Mouse (Mus musculus) cortical plate, adult 2 months (tissue): Measurements from ENCODE around the gene Uqcrq. TPM values are rescaled to one million over a fixed set of nuclear protein-coding genes. Genes with fewer than 3 reads are reported as not detected.
"Not testable (repeated sequence)": the region's sequence is repeated elsewhere in the genome, so short reads cannot be mapped to it uniquely, and the experiment has no call there.

Experiments used
- H3K27ac ChIP-seq: fragments of 200-500 bp; 2 replicates; pipeline ENCODE4 v1.5.1; 2012; ENCODE audit warnings: low read length, control low read depth, inconsistent platforms; ENCODE audit not compliant: insufficient read depth
- H3K4me1 ChIP-seq: fragments of 200-500 bp; 2 replicates; pipeline ENCODE4 v1.6.1; 2011; ENCODE audit warnings: low read length; ENCODE audit not compliant: control insufficient read depth, insufficient read depth
- H3K4me3 ChIP-seq: fragments of 200-500 bp; 2 replicates; pipeline ENCODE4 v1.5.1; 2011; ENCODE audit warnings: mild to moderate bottlenecking, low read length, control low read depth; ENCODE audit not compliant: insufficient read depth
- CTCF ChIP-seq: fragments of 200-500 bp; IDR thresholded peaks from 2 replicates; pipeline ENCODE4 v1.5.1; 2011; ENCODE audit warnings: mild to moderate bottlenecking, control low read depth, low read length; ENCODE audit not compliant: insufficient read depth; ENCODE audit errors: extremely low read depth
- POLR2A ChIP-seq: fragments of 200-500 bp; IDR thresholded peaks from 2 replicates; pipeline ENCODE4 v1.6.1; 2011; ENCODE audit warnings: mild to moderate bottlenecking, low read length, control low read depth; ENCODE audit not compliant: insufficient read depth; ENCODE audit errors: extremely low read depth
- polyA plus RNA-seq: library from polyadenylated mRNA; depleted of rRNA; stranded (reverse); fragments of >200 nt; gene quantifications from 2 replicates; pipeline ENCODE4 v1.2.3, GENCODE M21; 2012

Gene Uqcrq
- polyA plus RNA-seq, 1 experiment = 414 TPM

DNA sequence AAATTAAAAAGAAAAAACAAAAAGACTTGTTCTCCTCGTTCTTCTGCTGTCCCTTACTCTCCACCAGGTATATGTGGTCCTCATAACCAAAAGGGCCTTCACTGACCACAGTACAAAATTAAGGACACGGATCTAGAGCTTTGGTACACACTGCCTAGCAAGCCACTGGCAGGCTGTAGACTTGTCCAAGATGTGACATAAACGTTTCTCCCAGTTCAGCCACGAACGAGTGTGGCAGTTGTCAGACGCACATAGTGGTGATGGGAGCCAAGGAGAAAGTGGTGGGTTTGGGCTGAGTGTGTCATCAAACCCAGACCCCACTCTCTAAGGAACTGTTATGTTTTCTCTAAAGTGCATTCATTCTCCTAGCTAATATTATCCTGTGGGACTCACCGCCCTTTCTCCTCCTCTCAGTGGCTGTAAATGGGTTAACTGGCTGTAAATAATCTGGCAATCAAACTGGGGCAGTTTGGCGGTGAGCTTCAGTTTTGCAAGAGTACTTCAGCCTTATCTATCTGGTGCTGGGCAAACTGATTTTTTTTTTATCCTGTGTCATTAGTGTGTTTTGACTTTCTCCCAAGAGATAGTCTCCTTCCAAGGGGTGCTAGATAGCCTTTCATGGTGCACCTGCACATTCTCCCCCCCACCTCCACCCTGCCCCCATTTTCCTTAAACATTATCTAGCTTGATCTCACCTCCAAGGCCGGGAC is 871 bp upstream of the Uqcrq start:
- peak overlapping the region; percentile 74 for H3K4me3 ChIP-seq
- H3K4me1 ChIP-seq = peaks cover 5% of the 10 kb centered on the region
- H3K27ac ChIP-seq = peak overlapping the region; percentile 86
- TF ChIP-seq POLR2A = no peak

DNA sequence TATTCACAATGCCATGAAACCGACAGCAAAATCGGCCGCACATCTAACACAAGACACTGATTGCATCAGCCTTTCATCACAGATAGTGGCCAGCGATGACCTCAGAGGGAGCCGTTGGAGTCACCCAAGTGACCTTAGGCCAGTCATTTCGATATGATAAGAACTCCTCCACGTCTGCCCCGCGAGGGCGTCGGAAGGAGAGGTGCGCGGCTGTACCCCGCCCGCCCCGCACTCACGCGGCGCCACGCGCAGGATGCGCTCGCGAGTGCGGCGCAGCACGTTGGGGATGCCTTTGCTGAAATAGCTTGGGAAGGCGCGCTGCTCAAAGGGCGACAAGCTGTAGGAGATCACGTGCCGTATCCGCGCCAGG is 346 bp downstream of the Uqcrq start:
- H3K4me3 ChIP-seq = peak overlapping the region; percentile 74
- H3K27ac ChIP-seq = peak overlapping the region; percentile 79
- TF ChIP-seq POLR2A = no peak
- no peak for TF ChIP-seq CTCF
- H3K4me1 ChIP-seq = peaks cover 5% of the 10 kb centered on the region

DNA sequence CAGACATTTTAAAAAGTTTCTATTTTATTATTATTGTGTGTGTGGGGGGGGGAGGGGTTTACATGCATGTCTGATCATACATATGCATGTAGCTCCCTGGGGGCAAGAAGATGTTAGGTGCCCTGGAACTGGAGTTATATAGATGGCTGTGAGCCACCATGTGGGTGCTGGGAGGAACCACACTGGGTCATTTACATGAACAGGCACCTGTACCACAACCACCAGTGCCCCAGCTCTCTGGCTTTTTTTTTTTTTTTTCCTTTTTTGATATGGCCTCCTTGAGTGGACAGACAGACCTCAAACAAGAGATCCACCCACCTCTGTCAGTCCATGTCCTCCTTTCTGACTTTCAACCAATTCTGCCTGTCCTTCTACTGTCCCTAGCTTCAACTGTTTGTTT is 1.4 kb downstream of the Uqcrq start:
- Histone ChIP-seq H3K4me3 (peak overlapping the region; percentile 74; the same call in 1 of the 2 replicates), H3K27ac (no peak overlapping the region)

DNA sequence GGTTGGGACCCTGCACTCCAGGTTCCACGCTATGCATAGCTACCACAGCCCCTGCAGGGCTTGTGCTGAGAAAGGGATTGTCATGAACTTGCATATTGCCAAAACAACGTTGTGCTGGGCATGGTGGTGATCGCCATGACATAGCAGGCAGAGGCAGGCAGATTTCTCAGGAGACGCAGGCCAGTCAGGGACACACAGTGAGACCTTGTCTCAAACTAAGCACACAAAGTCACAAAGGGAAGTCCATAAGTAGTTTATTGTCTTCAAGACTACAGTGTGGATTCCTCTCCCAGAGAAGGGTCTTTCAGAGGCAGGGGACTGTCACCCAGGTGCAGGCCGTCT is 1.9 kb downstream of the Uqcrq start:
- TF ChIP-seq POLR2A = no peak
- no peak for TF ChIP-seq CTCF
- Histone ChIP-seq H3K27ac (no peak overlapping the region), H3K4me1 (peaks cover 5% of the 10 kb centered on the region), H3K4me3 (no peak overlapping the region)

More for the DNA sequence above, 1.4 kb downstream of the Uqcrq start:
- H3K4me1 ChIP-seq = peaks cover 5% of the 10 kb centered on the region
- no peak for TF ChIP-seq POLR2A
- TF ChIP-seq CTCF = no peak

DNA sequence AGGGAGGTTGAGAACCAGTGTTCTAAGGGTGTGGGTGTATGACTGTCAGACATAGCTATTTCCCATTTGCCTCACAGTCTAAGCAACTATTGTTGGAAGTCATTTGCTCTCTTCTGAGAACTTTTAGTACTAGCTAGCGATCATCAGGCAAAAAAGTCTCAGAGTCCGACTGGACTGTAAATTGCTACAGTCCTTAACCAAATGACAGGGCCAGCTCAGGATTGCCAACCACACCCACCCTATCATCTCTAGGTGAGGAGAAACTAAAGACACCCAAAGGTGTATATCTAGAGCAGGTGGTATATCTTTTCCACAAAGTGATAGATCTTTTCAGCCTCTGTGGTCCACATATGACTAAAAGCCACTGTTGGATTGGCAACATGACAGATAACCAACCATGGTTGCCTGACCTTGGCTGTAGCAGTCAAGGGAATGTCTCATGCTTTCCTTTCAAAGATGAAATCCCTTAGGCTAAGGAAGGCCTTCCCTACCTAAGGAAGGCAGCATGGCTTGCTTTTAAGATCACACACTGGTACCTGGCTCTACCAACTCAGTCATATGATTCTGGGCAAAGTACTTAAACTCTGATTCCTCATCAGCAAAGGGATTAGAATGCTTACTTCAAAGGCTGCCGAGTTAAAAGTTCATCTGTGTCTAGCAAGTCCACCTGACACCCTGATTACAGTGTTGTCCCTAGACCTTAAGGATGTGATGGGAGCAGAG is 2.5 kb downstream of the Uqcrq start:
- no peak overlapping the region for H3K27ac ChIP-seq
- TF ChIP-seq POLR2A (no peak), CTCF (no peak)
- peaks cover 5% of the 10 kb centered on the region for H3K4me1 ChIP-seq
- H3K4me3 ChIP-seq = no peak overlapping the region

DNA sequence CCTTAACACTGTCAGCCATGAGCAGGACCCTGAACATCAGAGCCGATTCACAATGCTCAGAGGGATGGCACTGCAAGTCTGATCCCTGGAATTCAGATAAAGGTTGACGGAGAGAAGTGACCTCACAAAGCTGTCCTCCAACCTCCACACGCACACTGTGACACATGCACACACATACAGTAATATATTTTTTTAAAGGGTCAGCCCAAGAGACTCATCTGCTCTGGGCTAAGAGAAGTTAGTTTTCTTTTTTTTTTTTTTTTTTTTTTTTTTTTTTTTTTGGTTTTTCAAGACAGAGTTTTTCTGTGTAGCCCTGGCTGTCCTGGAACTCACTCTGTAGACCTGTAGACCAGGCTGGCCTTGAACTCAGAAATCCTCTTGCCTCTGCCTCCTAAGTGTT is 3.7 kb downstream of the Uqcrq start:
- H3K4me1 ChIP-seq, H3K27ac ChIP-seq, H3K4me3 ChIP-seq: not testable (repeated sequence)

DNA sequence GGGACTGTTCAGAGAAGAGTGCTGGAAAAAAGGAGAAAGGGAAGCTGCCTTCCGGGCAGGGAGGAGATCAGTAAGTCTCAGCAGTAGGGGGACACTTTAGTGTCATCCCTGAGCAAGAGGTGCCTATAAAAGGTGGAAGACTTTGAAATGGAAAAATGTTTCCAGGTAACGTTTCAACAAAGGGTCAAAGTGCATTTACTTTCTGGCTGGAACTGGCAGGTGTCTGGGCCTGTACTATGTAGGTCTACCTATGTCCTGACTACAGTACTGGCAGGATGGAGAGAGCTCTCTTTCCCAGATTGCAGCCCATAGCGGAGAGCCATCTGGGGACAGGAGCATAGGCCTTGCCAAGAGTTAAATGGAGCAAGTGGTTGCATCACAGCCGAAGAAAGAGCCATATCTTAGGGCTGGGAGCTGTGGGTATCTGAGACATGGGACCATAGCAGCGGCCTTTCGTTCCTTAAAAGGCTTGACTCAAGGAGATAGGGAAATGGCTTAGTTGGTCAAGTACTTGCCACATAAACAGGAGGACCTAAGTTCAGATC is 4.8 kb downstream of the Uqcrq start:
- Histone ChIP-seq H3K27ac (no peak overlapping the region), H3K4me3 (no peak overlapping the region), H3K4me1 (peaks cover 2% of the 10 kb centered on the region; the same call in 1 of the 2 replicates)
- TF ChIP-seq POLR2A (no peak), CTCF (no peak)

DNA sequence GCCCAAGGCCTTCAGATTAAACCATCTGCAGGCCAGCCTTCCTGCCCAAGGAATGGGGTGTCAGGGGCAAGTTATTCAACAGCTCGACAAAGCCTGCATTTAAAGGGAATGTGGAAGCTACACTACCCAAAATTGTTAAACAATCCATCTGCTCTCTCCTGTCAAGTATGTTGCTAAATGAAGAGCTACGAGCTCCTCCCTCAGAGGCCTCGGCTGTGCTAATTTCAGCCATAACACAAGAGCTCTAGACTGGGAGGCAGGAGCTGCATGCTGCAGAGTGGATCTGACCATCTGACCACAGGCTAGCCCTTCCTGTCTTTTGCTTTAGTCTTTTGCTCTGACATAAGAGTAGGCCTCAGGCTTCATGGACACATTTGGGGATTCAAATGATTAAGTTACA is 5.4 kb downstream of the Uqcrq start:
- Histone ChIP-seq H3K4me3 (no peak overlapping the region), H3K4me1 (peaks cover 2% of the 10 kb centered on the region; the same call in 1 of the 2 replicates), H3K27ac (no peak overlapping the region)
- TF ChIP-seq POLR2A (0 out of 2 replicates have a peak, but pooled peaks have one; percentile 8), CTCF (no peak)

DNA sequence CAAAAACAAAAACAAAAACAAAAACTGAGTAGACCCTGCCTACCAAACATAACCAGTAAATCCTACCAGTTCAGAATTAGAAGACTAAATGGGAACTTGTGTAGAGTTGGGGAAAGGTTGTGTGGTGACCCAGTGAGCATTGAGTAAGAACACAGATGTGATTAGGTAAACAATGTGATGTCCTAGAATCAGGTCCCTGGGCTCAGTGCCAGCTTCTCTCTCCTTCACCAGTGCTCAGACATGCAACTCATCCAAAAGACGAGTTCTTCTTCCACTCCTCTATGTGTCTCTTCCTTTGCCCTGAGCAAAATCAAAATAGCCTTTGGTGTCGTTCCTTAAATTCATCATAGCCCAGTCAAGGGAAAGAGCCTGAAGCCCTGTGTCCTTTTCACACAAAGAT is 5.8 kb downstream of the Uqcrq start:
- TF ChIP-seq CTCF (no peak), POLR2A (no peak)
- no peak overlapping the region for H3K27ac ChIP-seq
- no peak overlapping the region for H3K4me3 ChIP-seq
- H3K4me1 ChIP-seq = peaks cover 2% of the 10 kb centered on the region; the same call in 1 of the 2 replicates

DNA sequence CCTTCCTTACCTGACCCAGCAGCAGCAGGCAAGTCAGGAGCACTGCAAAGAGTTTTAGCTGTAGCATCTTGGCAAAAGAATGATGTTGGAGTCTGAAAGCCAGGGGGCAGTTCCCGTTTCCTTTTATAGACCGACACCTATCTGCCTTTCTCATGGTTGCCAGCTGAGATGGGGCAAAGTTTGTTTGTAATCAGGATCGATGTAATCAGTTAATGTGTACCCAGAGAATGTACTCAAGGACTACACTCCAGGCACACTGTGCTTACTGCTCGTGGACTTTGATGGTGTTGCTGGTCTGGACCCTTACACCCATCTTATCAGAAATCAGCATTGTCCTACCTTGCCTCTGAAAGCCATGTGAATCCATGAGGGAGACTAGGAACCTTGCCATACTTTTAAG is 7.6 kb downstream of the Uqcrq start, which contains the start of gene Leap2:
TSS of gene Leap2 (minus strand) at position 135 of the 400 bp plus-strand sequence.
- no peak for TF ChIP-seq CTCF
- no peak for TF ChIP-seq POLR2A
- Histone ChIP-seq H3K4me3 (no peak within 1 kb of the TSS), H3K4me1 (no peaks in the 10 kb centered on the region), H3K27ac (no peak within 1 kb of the TSS)
